Mouse (Mus musculus): ENCODE measurements at regions not wholly inside any gene's neighbourhood (a gene's known extent, or its start where the extent isn't known, plus 50 kb on each side); places are given as distances from the start of the nearest gene placed in this dataset.

GRCm38 (mm10) chr14:97389005-97389404 is 780.6 kb downstream of the Dach1 start:
- TF ChIP-seq EP300 (IDR thresholded peaks at IDR 0.05; ENCODE audit: insufficient read depth, low read depth, low read length) (no peak), POLR2A (IDR thresholded peaks at IDR 0.05; ENCODE audit: insufficient read depth, low read length) (no peak), CTCF (IDR thresholded peaks at IDR 0.05; ENCODE audit: low read depth, low read length) (no peak)
